Mouse (Mus musculus): Measurements from ENCODE around the gene Dag1. TPM values are rescaled to one million over a fixed set of nuclear protein-coding genes. Genes with fewer than 3 reads are reported as not detected.

Gene Dag1
- total RNA-seq (2023) = 10 to 100 TPM; 27.1 to 28.0 TPM

DNA sequence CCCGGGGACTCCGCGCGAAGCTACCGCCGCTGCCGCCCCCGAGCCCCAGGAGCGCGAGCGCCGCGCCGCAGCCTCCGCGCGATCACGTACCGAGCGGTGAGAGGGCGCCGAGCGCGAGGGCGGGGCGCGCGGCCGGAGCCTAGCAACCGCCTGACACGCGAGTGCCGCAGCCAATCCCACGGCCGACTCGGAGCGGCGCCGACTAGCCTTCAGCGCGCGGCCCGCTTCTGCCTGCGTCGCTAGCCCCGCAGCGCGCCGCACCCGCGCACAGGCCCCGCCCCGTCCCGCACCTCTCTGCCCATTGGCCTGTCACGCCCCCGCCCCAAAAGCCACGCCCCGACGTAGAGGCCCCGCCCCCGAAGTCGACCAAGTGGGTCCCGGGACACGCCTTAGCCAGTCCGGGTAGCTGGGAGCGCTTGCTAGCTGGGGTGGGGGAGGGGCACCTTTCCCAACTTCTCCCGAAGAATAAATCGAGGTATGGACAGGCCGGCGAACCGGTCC is at the start of gene Dag1:
Gene Dag1 (minus strand): TSS at position 269 of the 501 bp plus-strand sequence.

DNA sequence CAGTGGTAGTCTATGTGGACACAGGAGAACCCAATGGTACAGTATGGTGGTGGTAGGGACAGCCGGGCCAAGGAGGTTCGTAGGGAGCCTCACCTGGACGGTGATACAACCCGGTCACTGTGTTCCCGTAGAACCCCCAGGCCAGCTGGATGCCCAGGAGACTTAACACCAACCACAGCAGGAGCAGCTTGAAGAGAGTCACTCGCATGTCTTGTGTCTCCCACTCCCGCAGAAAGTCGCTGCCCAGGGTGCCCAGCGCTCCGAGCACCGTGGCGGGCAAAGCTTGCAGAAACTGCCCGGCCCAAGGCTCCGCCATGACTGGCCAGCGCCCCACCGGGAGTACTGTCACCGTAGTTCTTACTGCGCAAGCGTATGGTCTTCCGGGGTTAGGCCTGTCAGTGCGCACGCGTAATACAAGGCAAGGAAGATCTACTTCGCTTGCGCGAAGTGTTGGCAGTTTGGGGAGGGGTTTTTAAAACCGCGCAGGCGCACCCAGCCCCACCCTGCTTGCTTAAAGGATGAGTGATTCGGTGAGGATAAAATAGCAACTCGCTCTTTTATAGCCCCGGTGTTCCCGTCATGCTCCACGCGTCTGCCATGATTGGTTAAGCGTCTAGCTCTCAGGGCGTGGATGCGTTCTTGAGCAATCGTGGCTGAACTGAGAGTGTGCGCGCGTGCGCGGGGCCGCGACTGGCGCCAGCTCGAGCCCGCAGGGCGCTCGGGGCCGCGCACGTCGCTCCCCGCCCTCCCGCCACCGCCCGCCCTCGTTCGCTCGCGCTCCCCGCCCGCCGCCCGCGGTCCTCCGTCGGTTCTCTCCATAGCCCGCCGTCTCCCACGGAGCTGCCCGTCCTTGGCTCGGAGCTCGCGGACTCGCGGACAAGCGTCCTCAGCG is 42.1 kb upstream of the Dag1 start, which contains the start of the genes Rhoa and Tcta:
Gene Rhoa (plus strand): TSS at position 501 of the 892 bp plus-strand sequence.
Gene Tcta (minus strand): TSS at position 532 of the 892 bp plus-strand sequence.

DNA sequence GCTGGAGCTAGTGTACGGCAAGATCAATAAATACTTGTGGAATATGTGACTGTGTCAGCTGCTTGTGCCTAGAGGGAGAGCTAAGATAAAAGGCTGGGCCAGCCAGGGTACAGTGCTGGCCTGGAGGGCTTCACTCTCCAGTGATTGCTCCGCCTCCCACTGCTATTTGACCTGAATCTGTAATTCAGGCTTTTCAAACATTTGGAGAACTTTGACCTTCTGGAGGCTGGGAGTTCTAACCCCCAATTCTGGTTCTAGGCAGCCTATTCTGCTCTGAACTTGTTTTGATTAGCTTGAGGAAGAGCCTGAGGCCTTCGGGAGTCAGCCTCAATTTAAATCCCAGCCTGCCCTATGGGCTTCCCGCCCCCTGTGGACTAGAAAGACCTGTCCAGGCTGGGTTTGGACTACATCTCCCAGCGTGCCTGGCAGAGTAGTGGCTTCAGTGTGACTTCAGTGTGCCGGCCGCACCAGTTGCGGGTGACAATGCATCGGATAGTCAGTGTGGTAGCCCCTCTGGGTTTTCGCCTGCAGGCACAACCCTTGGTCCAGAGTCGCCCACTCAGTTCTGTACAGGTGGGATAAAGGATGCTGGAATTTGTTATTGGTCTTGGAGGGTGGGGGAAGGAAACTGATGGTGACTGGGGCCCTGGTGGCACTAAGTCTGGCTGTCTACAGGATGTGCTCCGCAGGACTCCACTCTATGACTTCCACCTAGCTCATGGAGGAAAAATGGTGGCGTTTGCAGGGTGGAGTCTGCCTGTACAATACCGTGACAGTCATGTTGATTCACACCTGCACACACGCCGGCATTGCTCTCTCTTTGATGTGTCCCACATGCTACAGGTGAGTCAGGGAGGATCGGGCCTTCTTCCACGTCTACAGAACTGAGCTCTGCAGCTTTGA is 32.9 kb upstream of the Dag1 start, which contains the start of gene Amt:
Gene Amt (plus strand): TSS at position 401 of the 903 bp plus-strand sequence.

DNA sequence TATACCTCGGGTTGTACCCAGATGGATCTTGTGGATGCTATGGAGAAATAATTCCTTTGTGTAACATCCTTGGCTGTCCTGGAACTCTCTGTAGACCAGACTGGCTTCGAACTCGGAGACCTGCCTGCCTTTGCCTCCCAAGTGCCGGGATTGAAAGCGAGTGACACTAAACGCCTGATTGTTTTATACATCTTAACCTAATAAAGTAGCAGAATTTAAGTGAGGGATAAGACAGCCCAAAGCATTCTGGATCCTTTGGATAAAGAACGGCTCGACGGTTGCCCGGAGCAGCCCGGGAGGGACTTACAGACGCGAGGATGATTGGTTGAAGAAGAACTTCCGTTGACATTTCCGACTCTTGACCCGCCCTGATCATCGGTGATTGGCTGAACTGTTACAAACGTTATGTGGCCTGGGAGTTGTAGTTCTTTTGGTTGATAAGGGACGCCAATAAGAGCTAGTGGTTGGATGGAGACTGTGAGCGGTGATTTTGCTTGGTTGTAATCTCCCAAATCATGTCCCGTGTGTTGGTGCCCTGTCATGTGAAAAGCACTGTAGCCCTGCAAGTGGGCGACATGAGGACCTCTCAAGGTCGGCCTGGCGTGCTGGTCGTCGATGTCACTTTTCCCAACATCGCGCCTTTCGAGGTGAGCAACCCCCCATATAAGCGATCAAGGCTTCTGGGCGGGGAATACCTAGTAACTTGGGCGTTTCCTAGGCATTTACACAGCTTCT is 26.4 kb upstream of the Dag1 start, which contains the start of gene Nicn1:
Gene Nicn1 (plus strand): TSS at position 414 of the 735 bp plus-strand sequence.

DNA sequence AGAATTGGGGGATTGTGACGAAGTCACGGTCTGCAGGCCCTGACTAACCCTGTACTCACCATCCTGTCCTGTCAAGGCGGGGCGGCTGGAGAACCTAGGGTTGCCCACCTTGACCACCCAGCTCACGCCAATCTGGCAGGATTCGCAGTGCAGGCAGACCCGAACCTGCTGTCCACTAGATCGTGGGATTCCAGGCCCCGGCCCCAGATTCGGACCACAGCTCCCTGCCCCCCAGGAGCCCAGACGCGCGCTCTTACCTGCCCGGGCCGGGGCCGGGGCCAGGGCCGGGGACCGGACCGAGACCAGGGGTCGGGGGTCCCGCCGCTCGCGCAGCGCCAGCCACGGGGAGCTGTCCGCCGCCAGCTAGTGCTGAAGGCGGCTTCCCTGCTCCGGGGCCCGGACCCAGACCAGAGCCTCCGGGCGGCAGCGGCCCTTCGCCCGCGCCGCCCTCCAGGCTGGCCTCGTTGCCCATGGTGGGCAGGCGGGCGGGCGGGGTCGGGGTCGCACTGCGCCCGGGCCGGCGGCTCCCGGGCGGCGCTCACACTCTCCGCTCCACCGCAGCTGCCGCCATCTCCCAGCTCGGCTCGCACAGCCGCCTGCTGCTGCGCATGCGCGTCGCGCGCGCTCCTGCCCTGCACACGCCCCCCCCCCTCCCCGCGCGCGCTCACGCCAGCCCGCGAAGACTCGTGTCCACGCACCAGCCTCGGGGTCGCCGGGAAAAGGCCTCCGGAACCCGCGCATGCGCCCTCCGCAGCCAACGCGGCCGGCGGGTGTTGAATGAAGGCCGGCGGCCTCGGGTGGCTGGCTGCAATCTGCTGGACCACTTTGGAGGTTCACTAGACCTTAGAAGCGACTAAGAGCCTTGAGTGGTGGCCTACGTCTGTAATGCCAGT is 73.7 kb downstream of the Dag1 start, which contains the start of gene Bsn:
Gene Bsn (minus strand): TSS at position 598 of the 893 bp plus-strand sequence.

Other genes with a start within 250 kb of the Dag1 start
- gene Gmppb, start 214.7 kb downstream of the Dag1 start, total RNA-seq (2023) = 10 to 100 TPM; 31.3 to 38.4 TPM
- 10 to 100 TPM in 1 of 2 experiments, 1 to 10 TPM in 1; 7.0 to 12.0 TPM for gene Amigo3, start 210.8 kb downstream of the Dag1 start, total RNA-seq (2023)
- gene Mst1, start 183.5 kb downstream of the Dag1 start, total RNA-seq (2023) = under 1 TPM in 1 of 2 experiments, not detected in 1; 0.23 TPM
- 100 to 1,000 TPM; 206 to 230 TPM for gene Rnf123, start 180.6 kb downstream of the Dag1 start, total RNA-seq (2023)
- 100 to 1,000 TPM; 126 to 158 TPM for gene Apeh, start 169.4 kb downstream of the Dag1 start, total RNA-seq (2023)
- under 1 TPM; 0.21 to 0.49 TPM for gene Bsn, start 73.6 kb downstream of the Dag1 start, total RNA-seq (2023)
- 10 to 100 TPM; 12.1 to 14.2 TPM for gene Nicn1, start 26.5 kb upstream of the Dag1 start, total RNA-seq (2023)
- 1 to 10 TPM; 3.9 to 4.1 TPM for gene Amt, start 32.9 kb upstream of the Dag1 start, total RNA-seq (2023)
- 100 to 1,000 TPM; 448 to 467 TPM for gene Rhoa, start 42.2 kb upstream of the Dag1 start, total RNA-seq (2023)
- 10 to 100 TPM in 1 of 2 experiments, 1 to 10 TPM in 1; 9.3 to 13.8 TPM for gene Tcta, start 42.2 kb upstream of the Dag1 start, total RNA-seq (2023)
- gene Gpx1, start 74.9 kb upstream of the Dag1 start, total RNA-seq (2023) = 100 to 1,000 TPM; 346 to 355 TPM
- 100 to 1,000 TPM; 185 to 198 TPM for gene Usp4, start 83.9 kb upstream of the Dag1 start, total RNA-seq (2023)
- gene 1700102P08Rik, start 128.8 kb upstream of the Dag1 start, total RNA-seq (2023) = 1 to 10 TPM; 5.7 to 7.3 TPM
- gene Ccdc36, start 164.5 kb upstream of the Dag1 start, total RNA-seq (2023) = not detected
- not detected for gene BC048562, start 172.5 kb upstream of the Dag1 start, total RNA-seq (2023)
- gene Ccdc71, start 196.6 kb upstream of the Dag1 start, total RNA-seq (2023) = 10 to 100 TPM; 32.1 to 38.4 TPM
- gene Klhdc8b, start 197.6 kb upstream of the Dag1 start, total RNA-seq (2023) = 1 to 10 TPM; 1.8 to 4.3 TPM
- gene Lamb2, start 215.8 kb upstream of the Dag1 start, total RNA-seq (2023) = under 1 TPM; 0.75 to 0.89 TPM
- gene Usp19, start 226.6 kb upstream of the Dag1 start, total RNA-seq (2023) = 100 to 1,000 TPM; 278 to 324 TPM
- 100 to 1,000 TPM; 215 TPM for gene Qars, start 243.7 kb upstream of the Dag1 start, total RNA-seq (2023)